Mouse (Mus musculus) adrenal gland, postnatal 36 days (tissue): ENCODE data around the gene Eif5a. TPM values are rescaled to one million over a fixed set of nuclear protein-coding genes. Genes with fewer than 3 reads are reported as not detected.
A peak's percentile ranks its signal among the peaks of the same experiment; 100 is the strongest.

Source experiments
- DNase-seq, 2 experiments: peaks; one replicate each; pipeline ENCODE4 v3.0.0; 2021; ENCODE audit warnings: mixed read lengths in 1 of 2
- microRNA-seq: library from miRNA; unstranded; fragments of <30 nt; microRNA quantifications from one replicate; pipeline ENCODE4 v1.2.0, GENCODE M21; 2021
- total RNA-seq, 2 experiments: library from RNA; stranded (reverse); gene quantifications; 2 replicates each; pipeline ENCODE4 v1.2.3; 2021

Gene Eif5a
- total RNA-seq, 2 experiments from 2014 or later: 619 to 640 TPM

DNA sequence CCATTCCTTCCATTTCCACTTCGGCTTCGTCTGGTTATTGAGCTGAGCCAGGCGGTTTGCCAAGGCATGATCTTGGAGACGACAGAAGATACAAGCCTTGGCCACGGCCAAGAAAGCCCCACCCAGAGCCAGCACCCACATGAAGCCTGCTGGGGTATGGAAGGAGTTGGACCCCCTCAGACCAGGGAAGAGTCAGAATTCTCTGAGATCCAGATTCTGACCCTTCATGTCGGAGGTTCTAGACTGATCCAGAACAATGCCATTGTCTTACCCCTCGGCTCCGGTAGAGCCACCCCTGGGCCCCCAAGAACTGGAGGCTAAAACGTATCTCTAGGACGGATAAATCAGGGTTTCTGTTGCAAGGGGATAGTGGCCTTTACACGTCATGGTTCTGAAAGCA is 43.9 kb downstream of the Eif5a start, which contains the start of gene Tmem95:
TSS of gene Tmem95 (minus strand) at position 141 of the 400 bp plus-strand sequence.
- no peak for DNase-seq

GRCm38 (mm10) chr11:69876867-69877266 is 44.9 kb downstream of the Eif5a start:
- peak; percentile 87 to 92 for DNase-seq

DNA sequence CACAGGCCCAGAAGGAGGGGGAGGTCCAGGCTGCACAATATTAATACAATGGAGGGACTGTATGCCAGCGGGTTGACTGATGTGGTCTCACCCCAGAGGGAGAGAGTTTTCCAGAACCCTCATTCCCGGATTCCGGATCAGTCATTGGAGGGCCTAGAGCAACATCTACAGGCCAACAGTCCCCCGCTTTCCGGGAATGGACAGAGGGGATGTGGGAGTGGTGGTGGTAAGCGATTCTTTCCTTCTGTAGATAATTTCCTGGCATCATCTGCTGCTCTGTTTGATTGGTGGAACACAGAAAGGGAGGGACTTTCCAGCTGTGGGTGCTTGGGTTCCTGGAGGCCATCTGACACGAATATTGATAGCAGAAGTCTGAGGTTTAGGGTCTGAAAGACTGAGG is 45.6 kb downstream of the Eif5a start:
- DNase-seq: no peak

GRCm38 (mm10) chr11:69872451-69872850 is 49.3 kb downstream of the Eif5a start:
- peak; percentile 46 to 48 for DNase-seq

DNA sequence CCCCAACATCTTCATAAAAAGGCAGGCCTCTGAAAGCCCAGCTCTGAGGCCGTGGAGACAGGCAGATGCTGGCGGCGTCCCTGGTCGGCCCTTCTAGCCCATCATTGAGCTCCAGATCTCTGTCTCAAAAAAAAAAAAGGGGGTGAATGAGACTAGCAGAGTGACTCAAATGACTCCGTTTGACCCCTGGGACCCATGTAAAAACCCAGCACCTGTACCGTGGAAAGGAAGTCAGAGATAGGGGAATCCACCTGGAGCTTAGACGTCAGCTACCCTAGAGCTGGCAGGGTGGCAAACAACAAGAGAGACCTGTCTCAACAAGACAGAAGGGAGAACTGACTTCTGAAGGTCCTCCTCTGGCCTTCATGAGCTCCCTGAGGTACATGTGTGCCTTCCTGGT is 49.9 kb downstream of the Eif5a start:
- DNase-seq: no peak

- no peak for DNase-seq
These were observed 51.3 kb downstream of the Eif5a start for GRCm38 (mm10) chr11:69870289-69871069.

DNA sequence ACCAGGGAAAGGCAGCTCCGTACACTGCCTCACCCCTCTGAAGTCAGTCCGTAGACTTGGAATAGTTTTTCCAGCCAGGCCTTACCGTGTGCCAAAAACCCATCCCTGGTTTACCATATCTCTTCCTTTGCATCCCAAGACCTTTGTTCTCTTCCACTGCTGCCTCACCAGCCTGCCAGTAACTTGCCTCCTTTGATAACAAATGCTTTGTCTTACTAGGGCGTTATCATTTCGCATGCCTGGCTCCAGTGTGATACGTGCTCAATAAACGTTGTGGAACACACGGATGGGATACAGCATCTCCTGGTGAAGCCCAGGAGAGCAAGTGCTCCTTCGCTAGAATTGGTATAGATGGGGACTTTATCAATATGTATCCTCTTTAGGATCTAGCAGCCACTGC is 54.4 kb downstream of the Eif5a start:
- no peak for DNase-seq

Small RNA genes within 50 kb of the gene (microRNA-seq; reads per million reads assigned to microRNA genes)
- not detected for gene Mir6924

Other genes starting within 250 kb of the Eif5a start
- gene Eif4a1, start 249.5 kb downstream of the Eif5a start, total RNA-seq: 100 to 1,000 TPM; 678 to 712 TPM
- gene Senp3, start 239.9 kb downstream of the Eif5a start, total RNA-seq: 10 to 100 TPM; 70.6 to 80.4 TPM
- gene Tnfsf13, start 236.2 kb downstream of the Eif5a start, total RNA-seq: 1 to 10 TPM; 1.7 to 2.5 TPM
- gene Tnfsf12, start 226.1 kb downstream of the Eif5a start, total RNA-seq: 10 to 100 TPM; 21.5 to 22.9 TPM
- gene Tnfsfm13, start 225.9 kb downstream of the Eif5a start, total RNA-seq: 1 to 10 TPM; 4.0 to 4.9 TPM
- gene Polr2a, start 163.3 kb downstream of the Eif5a start, total RNA-seq: 10 to 100 TPM; 86.4 to 90.3 TPM
- not detected for gene Slc35g3, start 160.0 kb downstream of the Eif5a start, total RNA-seq
- gene Zbtb4, start 156.0 kb downstream of the Eif5a start, total RNA-seq: 10 to 100 TPM; 57.7 to 63.8 TPM
- gene Chrnb1, start 126.0 kb downstream of the Eif5a start, total RNA-seq: 1 to 10 TPM; 1.1 to 1.8 TPM
- 1 to 10 TPM; 3.9 to 8.6 TPM for gene Fgf11, start 120.1 kb downstream of the Eif5a start, total RNA-seq
- under 1 TPM; 0.17 to 0.26 TPM for gene Tmem102, start 116.3 kb downstream of the Eif5a start, total RNA-seq
- gene Gm39566, start 106.7 kb downstream of the Eif5a start, total RNA-seq: not detected
- not detected for gene Spem2, start 103.5 kb downstream of the Eif5a start, total RNA-seq
- gene Spem1, start 99.8 kb downstream of the Eif5a start, total RNA-seq: not detected
- gene Nlgn2, start 84.2 kb downstream of the Eif5a start, total RNA-seq: 10 to 100 TPM; 14.4 to 22.3 TPM
- 100 to 1,000 TPM; 144 to 166 TPM for gene Tmem256, start 83.4 kb downstream of the Eif5a start, total RNA-seq
- 10 to 100 TPM; 49.3 to 50.4 TPM for gene Plscr3, start 75.6 kb downstream of the Eif5a start, total RNA-seq
- not detected for gene Tnk1, start 63.2 kb downstream of the Eif5a start, total RNA-seq
- not detected for gene Tmem95, start 43.9 kb downstream of the Eif5a start, total RNA-seq
- gene Kctd11, start 40.6 kb downstream of the Eif5a start, total RNA-seq: 1 to 10 TPM; 4.2 to 5.4 TPM
- gene Acap1, start 26.4 kb downstream of the Eif5a start, total RNA-seq: under 1 TPM; 0.23 to 0.89 TPM
- 1 to 10 TPM in 1 of 2 experiments, under 1 TPM in 1; 0.46 to 1.4 TPM for gene 2810408A11Rik, start 21.0 kb downstream of the Eif5a start, total RNA-seq
- gene Neurl4, start 20.9 kb downstream of the Eif5a start, total RNA-seq: 10 to 100 TPM; 42.5 to 47.5 TPM
- 10 to 100 TPM; 47.1 to 47.6 TPM for gene Gps2, start 8.1 kb downstream of the Eif5a start, total RNA-seq
- 10 to 100 TPM; 11.5 to 11.8 TPM for gene Ybx2, start 13.8 kb upstream of the Eif5a start, total RNA-seq
- 10 to 100 TPM; 60.2 to 90.0 TPM for gene Slc2a4, start 26.2 kb upstream of the Eif5a start, total RNA-seq
- gene Cldn7, start 42.8 kb upstream of the Eif5a start, total RNA-seq: 1 to 10 TPM in 1 of 2 experiments, not detected in 1; 1.2 TPM
- 100 to 1,000 TPM; 112 to 132 TPM for gene Ctdnep1, start 59.2 kb upstream of the Eif5a start, total RNA-seq
- 10 to 100 TPM; 66.4 to 80.3 TPM for gene Elp5, start 60.6 kb upstream of the Eif5a start, total RNA-seq
- gene Gabarap, start 69.2 kb upstream of the Eif5a start, total RNA-seq: 100 to 1,000 TPM; 421 to 450 TPM
- gene Phf23, start 73.8 kb upstream of the Eif5a start, total RNA-seq: 10 to 100 TPM; 54.6 to 57.1 TPM
- 10 to 100 TPM; 15.6 to 17.4 TPM for gene Dvl2, start 78.6 kb upstream of the Eif5a start, total RNA-seq
- gene Acadvl, start 93.5 kb upstream of the Eif5a start, total RNA-seq: 100 to 1,000 TPM; 543 to 557 TPM
- 10 to 100 TPM; 27.4 to 40.4 TPM for gene Dlg4, start 95.0 kb upstream of the Eif5a start, total RNA-seq
- gene Asgr1, start 132.1 kb upstream of the Eif5a start, total RNA-seq: under 1 TPM in 1 of 2 experiments, not detected in 1; 0.33 TPM
- gene Asgr2, start 170.7 kb upstream of the Eif5a start, total RNA-seq: 1 to 10 TPM in 1 of 2 experiments, under 1 TPM in 1; 0.60 to 2.1 TPM
- gene Mgl2, start 208.4 kb upstream of the Eif5a start, total RNA-seq: 1 to 10 TPM; 2.7 to 3.4 TPM
- gene Clec10a, start 234.2 kb upstream of the Eif5a start, total RNA-seq: 1 to 10 TPM; 2.4 to 6.5 TPM